Mouse (Mus musculus): Measurements from ENCODE around the gene Kif13a.

Kif13a gene

GRCm38 (mm10) chr13:46883381-46883780 lies 46.3 kb downstream of the Kif13a start:
- no peak for DNase-seq (ENCODE audit: low spot score)

GRCm38 (mm10) chr13:46880736-46881135 lies 48.9 kb downstream of the Kif13a start:
- no peak for DNase-seq (ENCODE audit: low spot score)

GRCm38 (mm10) chr13:46880243-46880642 lies 49.4 kb downstream of the Kif13a start:
- DNase-seq (ENCODE audit: low spot score): no peak

GRCm38 (mm10) chr13:46877049-46877448 lies 52.6 kb downstream of the Kif13a start:
- DNase-seq (ENCODE audit: low spot score): no peak

- no peak for DNase-seq (ENCODE audit: low spot score)
These were observed 54.3 kb downstream of the Kif13a start for GRCm38 (mm10) chr13:46875377-46875776.

- no peak for DNase-seq (ENCODE audit: low spot score)
These were observed 56.9 kb downstream of the Kif13a start for GRCm38 (mm10) chr13:46872732-46873131.

GRCm38 (mm10) chr13:46872194-46872593 lies 57.5 kb downstream of the Kif13a start:
- no peak for DNase-seq (ENCODE audit: low spot score)

GRCm38 (mm10) chr13:46869464-46869863 lies 60.2 kb downstream of the Kif13a start:
- no peak for DNase-seq (ENCODE audit: low spot score)

- no peak for DNase-seq (ENCODE audit: low spot score)
These were observed 66.4 kb downstream of the Kif13a start for GRCm38 (mm10) chr13:46863169-46863748.

GRCm38 (mm10) chr13:46859876-46860275 lies 69.8 kb downstream of the Kif13a start:
- DNase-seq (ENCODE audit: low spot score): no peak

- no peak for DNase-seq (ENCODE audit: low spot score)
These were observed 70.5 kb downstream of the Kif13a start for GRCm38 (mm10) chr13:46859173-46859572.

GRCm38 (mm10) chr13:46858835-46859152 lies 70.9 kb downstream of the Kif13a start:
- DNase-seq (ENCODE audit: low spot score): no peak

- no peak for DNase-seq (ENCODE audit: low spot score)
These were observed 71.4 kb downstream of the Kif13a start for GRCm38 (mm10) chr13:46858143-46858834.

GRCm38 (mm10) chr13:46854456-46854855 lies 75.2 kb downstream of the Kif13a start:
- no peak for DNase-seq (ENCODE audit: low spot score)

- DNase-seq (ENCODE audit: low spot score): no peak
These were observed 77.2 kb downstream of the Kif13a start for GRCm38 (mm10) chr13:46852470-46852869.

GRCm38 (mm10) chr13:46845456-46845855 lies 84.2 kb downstream of the Kif13a start:
- no peak for DNase-seq (ENCODE audit: low spot score)

GRCm38 (mm10) chr13:46844561-46845235 lies 85.0 kb downstream of the Kif13a start:
- no peak for DNase-seq (ENCODE audit: low spot score)

- DNase-seq (ENCODE audit: low spot score): no peak
These were observed 86.0 kb downstream of the Kif13a start for GRCm38 (mm10) chr13:46843646-46844045.

GRCm38 (mm10) chr13:46842185-46842584 lies 87.5 kb downstream of the Kif13a start:
- no peak for DNase-seq (ENCODE audit: low spot score)

GRCm38 (mm10) chr13:46841668-46842067 lies 88.0 kb downstream of the Kif13a start:
- DNase-seq (ENCODE audit: low spot score): no peak

- DNase-seq (ENCODE audit: low spot score): no peak
These were observed 89.0 kb downstream of the Kif13a start for GRCm38 (mm10) chr13:46840676-46841075.

- no peak for DNase-seq (ENCODE audit: low spot score)
These were observed 90.4 kb downstream of the Kif13a start for GRCm38 (mm10) chr13:46839236-46839635.

GRCm38 (mm10) chr13:46838551-46838950 lies 91.1 kb downstream of the Kif13a start:
- DNase-seq (ENCODE audit: low spot score): no peak

All from left cerebral cortex, adult 11 months (tissue).